Mouse (Mus musculus) MEL (cell line): Measurements from ENCODE around the gene Tango2. TPM values are rescaled to one million over a fixed set of nuclear protein-coding genes. Genes with fewer than 3 reads are reported as not detected.

Experiments used
- DNase-seq: peaks from one replicate; pipeline ENCODE4 v3.0.0; 2011; ENCODE audit warnings: low read depth, low spot score
- H3K27ac ChIP-seq: 2 replicates; pipeline ENCODE4 v1.5.1; 2012; ENCODE audit warnings: low read depth, mild to moderate bottlenecking, control low read depth, low read length, moderate library complexity; ENCODE audit not compliant: control insufficient read depth
- H3K27me3 ChIP-seq, 2 experiments: fragments of 150-350 bp in 1 of 2; sonication (generic) in 1 of 2; 2 replicates each; pipeline ENCODE4 v1.6.1; 2012; ENCODE audit warnings: low read length in 2 of 2, mild to moderate bottlenecking in 2 of 2, improper control_type of control experiment in 1 of 2, moderate library complexity in 1 of 2; ENCODE audit not compliant: insufficient read depth in 2 of 2, control insufficient read depth in 1 of 2
- H3K36me3 ChIP-seq, 2 experiments: 2 replicates each; pipeline ENCODE4 v1.6.1; 2012 to 2014; ENCODE audit warnings: low read length in 2 of 2, improper control_type of control experiment in 1 of 2, inconsistent platforms in 1 of 2, mild to moderate bottlenecking in 1 of 2; ENCODE audit not compliant: insufficient read depth in 2 of 2, control insufficient read depth in 1 of 2
- H3K4me1 ChIP-seq, 2 experiments: fragments of 150-350 bp in 1 of 2; sonication (generic) in 1 of 2; 2 replicates each; pipeline ENCODE4 v1.6.1; 2012; ENCODE audit warnings: low read length in 2 of 2, improper control_type of control experiment in 1 of 2, mild to moderate bottlenecking in 1 of 2; ENCODE audit not compliant: insufficient read depth in 2 of 2, control insufficient read depth in 1 of 2
- H3K4me3 ChIP-seq, 2 experiments: fragments of 150-350 bp in 1 of 2; sonication (generic) in 1 of 2; 2 replicates each; pipeline ENCODE4 v1.5.1; 2012; ENCODE audit warnings: low read depth in 2 of 2, low read length in 2 of 2, mild to moderate bottlenecking in 2 of 2, moderate library complexity in 2 of 2, control low read depth in 1 of 2, improper control_type of control experiment in 1 of 2; ENCODE audit not compliant: control insufficient read depth in 1 of 2, insufficient read depth in 1 of 2
- H3K79me2 ChIP-seq: 2 replicates; pipeline ENCODE4 v1.6.1; 2012; ENCODE audit warnings: mild to moderate bottlenecking, low read length, moderate library complexity; ENCODE audit not compliant: control insufficient read depth, poor library complexity, insufficient read depth
- H3K9ac ChIP-seq: 2 replicates; pipeline ENCODE4 v1.6.1; 2012; ENCODE audit warnings: low read depth, mild to moderate bottlenecking, control low read depth, low read length, moderate library complexity; ENCODE audit not compliant: control insufficient read depth, poor library complexity, severe bottlenecking
- H3K9me3 ChIP-seq: fragments of 150-350 bp; sonication (generic); replicated peaks from 2 replicates; pipeline ENCODE4 v1.6.1; 2012; ENCODE audit warnings: mild to moderate bottlenecking, low read length, improper control_type of control experiment, moderate library complexity; ENCODE audit not compliant: insufficient read depth
- BHLHE40 ChIP-seq: IDR thresholded peaks from 2 replicates; pipeline ENCODE4 v1.6.1; 2012; ENCODE audit warnings: low read depth, mild to moderate bottlenecking, inconsistent platforms, low read length, improper control_type of control experiment, borderline replicate concordance
- CHD2 ChIP-seq: IDR thresholded peaks from 2 replicates; pipeline ENCODE4 v1.6.1; 2011; ENCODE audit warnings: low read length, improper control_type of control experiment
- E2F4 ChIP-seq: IDR thresholded peaks from 2 replicates; pipeline ENCODE4 v1.6.1; 2011; ENCODE audit warnings: low read depth, low read length, improper control_type of control experiment, borderline replicate concordance
- EP300 ChIP-seq, 2 experiments: IDR thresholded peaks; 2 replicates each; pipeline ENCODE4 v1.6.1; 2011; ENCODE audit warnings: improper control_type of control experiment in 2 of 2, low read length in 2 of 2, low read depth in 1 of 2, mild to moderate bottlenecking in 1 of 2
- GABPA ChIP-seq: IDR thresholded peaks from 2 replicates; pipeline ENCODE4 v1.6.1; 2012; ENCODE audit warnings: low read depth, mild to moderate bottlenecking, inconsistent platforms, low read length, improper control_type of control experiment, moderate library complexity
- GATA1 ChIP-seq: IDR thresholded peaks from 2 replicates; pipeline ENCODE4 v1.6.1; 2011; ENCODE audit warnings: low read depth, low read length, improper control_type of control experiment
- HCFC1 ChIP-seq: IDR thresholded peaks from 2 replicates; pipeline ENCODE4 v1.6.1; 2012; ENCODE audit warnings: low read depth, mild to moderate bottlenecking, inconsistent platforms, low read length, improper control_type of control experiment, moderate library complexity
- MAFK ChIP-seq: IDR thresholded peaks from 2 replicates; pipeline ENCODE4 v1.6.1; 2011; ENCODE audit warnings: low read depth, mild to moderate bottlenecking, low read length, improper control_type of control experiment, borderline replicate concordance
- MAZ ChIP-seq: IDR thresholded peaks from 2 replicates; pipeline ENCODE4 v1.6.1; 2012; ENCODE audit warnings: low read depth, mild to moderate bottlenecking, inconsistent platforms, low read length, improper control_type of control experiment
- MEF2A ChIP-seq: IDR thresholded peaks from 2 replicates; pipeline ENCODE4 v1.6.1; 2014; ENCODE audit warnings: low read depth, mild to moderate bottlenecking, inconsistent platforms, low read length, improper control_type of control experiment; ENCODE audit not compliant: poor library complexity, insufficient replicate concordance, severe bottlenecking; ENCODE audit errors: extremely low read depth
- NRF1 ChIP-seq: IDR thresholded peaks from 2 replicates; pipeline ENCODE4 v1.6.1; 2014; ENCODE audit warnings: low read depth, mild to moderate bottlenecking, inconsistent platforms, low read length, improper control_type of control experiment, moderate library complexity; ENCODE audit not compliant: poor library complexity, insufficient read depth, severe bottlenecking
- POLR2A ChIP-seq, 2 experiments: IDR thresholded peaks; 2 replicates each; pipeline ENCODE4 v1.6.1; 2011 to 2012; ENCODE audit warnings: low read length in 2 of 2, mild to moderate bottlenecking in 2 of 2, control low read depth in 1 of 2, improper control_type of control experiment in 1 of 2, low read depth in 1 of 2, moderate library complexity in 1 of 2; ENCODE audit not compliant: control insufficient read depth in 1 of 2, insufficient read depth in 1 of 2, poor library complexity in 1 of 2
- POLR2AphosphoS2 ChIP-seq: IDR thresholded peaks from 2 replicates; pipeline ENCODE4 v1.6.1; 2011; ENCODE audit warnings: low read length, improper control_type of control experiment
- POLR2AphosphoS5 ChIP-seq: IDR thresholded peaks from 2 replicates; pipeline ENCODE4 v1.6.1; 2012; ENCODE audit warnings: low read depth, borderline replicate concordance, mild to moderate bottlenecking, inconsistent platforms, low read length, moderate library complexity, mixed read lengths
- RAD21 ChIP-seq: IDR thresholded peaks from 2 replicates; pipeline ENCODE4 v1.6.1; 2011; ENCODE audit warnings: mild to moderate bottlenecking, low read depth, low read length, improper control_type of control experiment
- RCOR1 ChIP-seq: IDR thresholded peaks from 2 replicates; pipeline ENCODE4 v1.6.1; 2012; ENCODE audit warnings: low read depth, mild to moderate bottlenecking, inconsistent platforms, low read length, improper control_type of control experiment
- SMC3 ChIP-seq: IDR thresholded peaks from 2 replicates; pipeline ENCODE4 v1.6.1; 2011; ENCODE audit warnings: low read depth, low read length, improper control_type of control experiment
- TAL1 ChIP-seq: IDR thresholded peaks from 2 replicates; pipeline ENCODE4 v1.6.1; 2012; ENCODE audit warnings: mild to moderate bottlenecking, inconsistent platforms, low read length, moderate library complexity, mixed read lengths
- TBP ChIP-seq: IDR thresholded peaks from 2 replicates; pipeline ENCODE4 v1.8.0; 2011; ENCODE audit warnings: low read depth, low read length, improper control_type of control experiment
- TCF12 ChIP-seq: IDR thresholded peaks from 2 replicates; pipeline ENCODE4 v1.6.1; 2014; ENCODE audit warnings: low read depth, mild to moderate bottlenecking, inconsistent platforms, low read length, improper control_type of control experiment, moderate library complexity
- UBTF ChIP-seq: IDR thresholded peaks from 2 replicates; pipeline ENCODE4 v1.6.1; 2012; ENCODE audit warnings: low read depth, mild to moderate bottlenecking, inconsistent platforms, low read length, improper control_type of control experiment, moderate library complexity, borderline replicate concordance; ENCODE audit not compliant: insufficient read depth
- USF2 ChIP-seq, 2 experiments: IDR thresholded peaks; 2 replicates each; pipeline ENCODE4 v1.6.1; 2011 to 2012; ENCODE audit warnings: improper control_type of control experiment in 2 of 2, low read length in 2 of 2, borderline replicate concordance in 1 of 2, inconsistent platforms in 1 of 2, low read depth in 1 of 2, mild to moderate bottlenecking in 1 of 2; ENCODE audit not compliant: insufficient read depth in 1 of 2
- ZKSCAN1 ChIP-seq: IDR thresholded peaks from 2 replicates; pipeline ENCODE4 v1.6.1; 2012; ENCODE audit warnings: low read depth, mild to moderate bottlenecking, inconsistent platforms, low read length, improper control_type of control experiment, moderate library complexity
- ZNF384 ChIP-seq: IDR thresholded peaks from 2 replicates; pipeline ENCODE4 v1.6.1; 2012; ENCODE audit warnings: low read depth, mild to moderate bottlenecking, inconsistent platforms, low read length, improper control_type of control experiment
- polyA plus RNA-seq, 2 experiments: library from polyadenylated mRNA; stranded (reverse) in 1 of 2; unstranded in 1 of 2; fragments of >175 nt in 1 of 2; fragments of >200 nt in 1 of 2; gene quantifications; 2 replicates each; pipeline versions ENCODE4 v1.2.1 to v1.2.4; 2012; ENCODE audit warnings: low replicate concordance in 2 of 2, low read depth in 1 of 2; ENCODE audit not compliant: insufficient read length in 2 of 2, insufficient read depth in 1 of 2, missing spikeins in 1 of 2
- total RNA-seq: library from RNA; depleted of rRNA; stranded (reverse); fragments of 300-350 nt; gene quantifications from 2 replicates; pipeline ENCODE4 v1.2.3, GENCODE M21; 2012

Tango2 gene
- total and polyA plus RNA-seq, 3 experiments, result 55.9 to 98.3 TPM; not detected in 1

GRCm38 (mm10) chr16:18373632-18374031 is 25.7 kb upstream of the Tango2 start:
- no peak overlapping the region for H3K9ac ChIP-seq
- TF ChIP-seq GATA1, result no peak
- no peak for TF ChIP-seq CHD2
- peak; percentile 62; the same call in 1 of the 2 replicates for TF ChIP-seq ZNF384
- H3K36me3 ChIP-seq, result peaks cover 0 to 24% of the 10 kb centered on the region in 2 experiments; a peak in 2 of 4 replicates
- H3K27me3 ChIP-seq, result no peaks in the 10 kb centered on the region
- H3K4me3 ChIP-seq, result no peak overlapping the region
- no peak overlapping the region for H3K27ac ChIP-seq
- DNase-seq, result no peak
- peaks cover 20 to 21% of the 10 kb centered on the region in 2 experiments for H3K4me1 ChIP-seq
- H3K79me2 ChIP-seq, result no peaks in the 10 kb centered on the region
- no peaks in the 10 kb centered on the region for H3K9me3 ChIP-seq

DNA sequence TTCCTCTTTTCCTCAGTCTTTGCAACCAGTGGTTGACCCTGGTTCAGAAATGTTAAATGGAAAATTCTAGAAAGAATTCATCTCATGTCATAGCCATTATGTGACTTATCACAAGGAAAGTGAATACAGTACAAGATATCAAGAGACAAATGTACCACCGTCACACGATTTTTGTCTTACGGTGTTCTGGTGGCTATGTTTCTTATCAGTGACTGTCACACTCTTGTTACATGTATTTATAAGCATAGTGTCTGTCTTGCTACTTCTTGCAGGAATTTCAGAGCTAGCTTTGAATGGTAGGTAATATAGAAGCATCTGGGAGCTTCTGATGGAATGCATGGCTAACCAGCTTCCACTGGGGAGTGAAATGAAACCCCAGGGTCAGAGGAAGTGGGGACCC is 22.3 kb upstream of the Tango2 start:
- no peak overlapping the region for H3K9ac ChIP-seq
- H3K4me3 ChIP-seq, result 0 out of 4 replicates have a peak overlapping the region, but pooled peaks of 1 of the 2 experiments have one; percentile 13
- no peaks in the 10 kb centered on the region for H3K27me3 ChIP-seq
- TF ChIP-seq USF2 (IDR thresholded peaks at IDR 0.05; ENCODE audit: borderline replicate concordance in 1 of 2, insufficient read depth in 1 of 2, low read depth in 1 of 2, low read length in 2 of 2) (no peak), GATA1 (peak; percentile 72), NRF1 (no peak), POLR2AphosphoS5 (no peak), MEF2A (no peak), EP300 (IDR thresholded peaks at IDR 0.05; ENCODE audit: low read depth in 1 of 2, low read length in 2 of 2) (peak in 1 of 2 experiments; percentile 30; a peak in 2 of 4 replicates), TCF12 (peak; percentile 37; the same call in 1 of the 2 replicates), MAFK (no peak), MAZ (no peak), ZKSCAN1 (no peak), RAD21 (no peak), TBP (no peak), E2F4 (no peak), POLR2AphosphoS2 (no peak), GABPA (no peak), SMC3 (no peak), HCFC1 (no peak), UBTF (no peak), POLR2A (IDR thresholded peaks at IDR 0.05; ENCODE audit: control insufficient read depth in 1 of 2, insufficient read depth in 1 of 2, low read depth in 1 of 2, low read length in 2 of 2, poor library complexity in 1 of 2) (no peak), RCOR1 (no peak), BHLHE40 (no peak), TAL1 (peak; percentile 28; the same call in 1 of the 2 replicates)
- H3K4me1 ChIP-seq, result peaks cover 6 to 15% of the 10 kb centered on the region in 2 experiments
- H3K79me2 ChIP-seq, result no peaks in the 10 kb centered on the region
- H3K9me3 ChIP-seq, result no peaks in the 10 kb centered on the region
- peaks cover 0 to 13% of the 10 kb centered on the region in 2 experiments; a peak in 2 of 4 replicates for H3K36me3 ChIP-seq
- peak; percentile 52 for DNase-seq
- peak overlapping the region; percentile 14; the same call in 1 of the 2 replicates for H3K27ac ChIP-seq
